Comparison of ENCODE assay signal across 1 mouse cellular context in the genomic region with DNA sequence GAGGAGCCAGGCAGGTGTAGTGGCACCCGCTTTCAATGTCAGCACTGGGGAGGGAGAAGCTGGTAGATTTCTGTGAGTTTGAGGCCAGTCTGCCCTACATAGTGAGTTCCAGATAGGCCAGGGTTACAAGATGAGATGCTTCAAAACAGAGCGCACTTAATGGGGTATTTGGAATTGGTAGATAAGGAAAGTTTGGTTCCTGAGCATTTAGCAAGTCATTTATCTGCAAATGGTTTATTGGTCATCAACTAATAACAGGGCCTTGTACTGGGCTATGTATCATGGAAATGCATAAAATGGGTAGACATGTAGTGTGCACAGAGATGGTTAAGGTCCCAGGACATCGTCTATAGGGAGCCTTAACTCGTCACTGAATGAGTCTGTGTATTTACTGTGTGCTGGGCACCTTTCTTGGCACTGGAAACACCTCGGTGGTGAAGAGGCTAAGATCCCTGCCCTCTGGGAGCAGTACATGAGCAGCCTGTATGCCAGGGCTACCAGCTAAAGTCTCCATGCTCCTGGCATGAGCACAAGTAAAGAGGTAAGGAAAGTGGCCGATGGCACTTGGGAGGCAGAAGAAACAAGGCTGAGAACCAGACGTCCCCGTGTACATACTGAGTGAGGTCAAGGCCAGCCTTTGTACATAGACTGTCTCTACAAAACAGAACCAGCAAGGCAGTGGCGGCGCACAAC.
TF ChIP-seq lines count a peak whose summit lies in the region.

No protein-coding gene starts in this region.

TF ChIP-seq in CH12.LX, 34 proteins besides CTCF, POLR2A, EP300 and RAD21 (continued from another document):
- TF ChIP-seq CHD1 (IDR thresholded peaks at IDR 0.05; ENCODE audit: low read depth, low read length) (no peak), UBTF (IDR thresholded peaks at IDR 0.05; ENCODE audit: low read depth, low read length) (no peak)
